Mouse (Mus musculus): ENCODE results near the gene Olfr124.

GRCm38 (mm10) chr17:37799588-37799987 lies at the start of gene Olfr124:
- TF ChIP-seq CTCF (IDR thresholded peaks at IDR 0.05; ENCODE audit: insufficient read depth, low read depth, low read length) (no peak), POLR2A (IDR thresholded peaks at IDR 0.05; ENCODE audit: insufficient read depth, low read depth, low read length) (no peak)
